Comparison of ENCODE assay signal across 25 mouse cellular contexts in the genomic region with DNA sequence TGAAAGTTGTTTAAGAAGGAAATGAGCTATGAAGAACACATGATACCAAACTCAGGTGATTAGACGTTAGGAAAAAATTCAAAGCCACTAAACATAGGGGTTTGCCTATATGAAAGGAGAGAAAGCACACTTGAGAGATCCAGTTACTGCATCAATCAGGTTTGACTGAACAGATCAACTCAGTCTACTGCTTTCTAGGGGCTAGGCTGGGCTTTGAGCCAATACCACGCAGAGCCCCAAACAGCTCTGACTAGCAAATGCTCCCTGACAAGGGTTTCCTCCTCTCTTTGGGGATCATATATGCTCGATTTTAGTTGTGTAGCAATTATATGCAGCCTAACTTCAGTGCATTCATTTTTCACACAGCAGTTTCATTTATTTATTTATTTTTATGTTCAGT.
A peak's percentile ranks its signal among the peaks of the same experiment; 100 is the strongest.
DNase-seq lines count a peak whose midpoint lies in the region; ATAC-seq and TF ChIP-seq lines count a peak whose summit lies in the region.
"Had no signal": no experiment of that assay in that cellular context is flagged by ENCODE, and none has a peak within 500 bp of the region (broad histone marks: within the 10 kb centered on the region; RNA-seq: fewer than 3 reads in every experiment).

No protein-coding gene starts in this region.

- intact Hi-C loops in left cerebral cortex, postnatal 4 days (cut with DNase I) = no loop called here
- intact Hi-C loops in left cerebral cortex, postnatal 10 days (cut with DNase I) = no loop called here

- H3K4me3 ChIP-seq in forebrain, embryonic 14.5 days (ENCODE audit: low read depth, low read length) = no peak overlapping the region
- no peak overlapping the region for H3K4me3 ChIP-seq in forebrain, embryonic 11.5 days (ENCODE audit: low read depth, low read length)
- no peak overlapping the region for H3K4me3 ChIP-seq in midbrain, postnatal 0 days (ENCODE audit: low read depth, low read length)
- no peak overlapping the region for H3K4me3 ChIP-seq in midbrain, embryonic 11.5 days (ENCODE audit: low read depth, low read length)
- H3K4me3 ChIP-seq: embryonic facial prominence, embryonic 13.5 days; forebrain, embryonic 10.5 days; forebrain, embryonic 15.5 days; heart, adult 2 months; heart, embryonic 10.5 days; heart, embryonic 13.5 days; hindbrain, embryonic 12.5 days had no signal

- no peaks in the 10 kb centered on the region; the same call in 1 of the 2 replicates for H3K4me1 ChIP-seq in forebrain, embryonic 14.5 days (ENCODE audit: control insufficient read depth, insufficient read depth, low read length)
- no peaks in the 10 kb centered on the region for H3K4me1 ChIP-seq in forebrain, embryonic 11.5 days (replicated peaks; ENCODE audit: control insufficient read depth, insufficient read depth, low read length)
- H3K4me1 ChIP-seq in midbrain, postnatal 0 days (ENCODE audit: insufficient read depth, low read length) = no peaks in the 10 kb centered on the region
- H3K4me1 ChIP-seq in midbrain, embryonic 11.5 days (ENCODE audit: control insufficient read depth, insufficient read depth, low read length) = no peaks in the 10 kb centered on the region
- H3K4me1 ChIP-seq: embryonic facial prominence, embryonic 13.5 days; forebrain, embryonic 15.5 days; heart, embryonic 10.5 days; hindbrain, embryonic 12.5 days had no signal

- no peak overlapping the region for H3K4me2 ChIP-seq in forebrain, embryonic 14.5 days (ENCODE audit: low read length)
- no peak overlapping the region for H3K4me2 ChIP-seq in forebrain, embryonic 11.5 days (ENCODE audit: low read depth, low read length, severe bottlenecking)
- H3K4me2 ChIP-seq in midbrain, postnatal 0 days (ENCODE audit: low read depth, low read length, poor library complexity, severe bottlenecking) = no peak overlapping the region
- no peak overlapping the region for H3K4me2 ChIP-seq in midbrain, embryonic 11.5 days
- H3K4me2 ChIP-seq: embryonic facial prominence, embryonic 13.5 days; forebrain, embryonic 15.5 days; heart, embryonic 13.5 days; hindbrain, embryonic 12.5 days had no signal

- no peak for TF ChIP-seq CTCF in midbrain, postnatal 0 days (IDR thresholded peaks at IDR 0.05)
- TF ChIP-seq CTCF in brain, embryonic 14.5 days (IDR thresholded peaks at IDR 0.05; ENCODE audit: borderline replicate concordance, extremely low read depth, insufficient read depth, insufficient read length) = no peak

- no peaks in the 10 kb centered on the region for H3K27me3 ChIP-seq in forebrain, embryonic 14.5 days (replicated peaks; ENCODE audit: control insufficient read depth, insufficient read depth, low read length)
- no peaks in the 10 kb centered on the region for H3K27me3 ChIP-seq in forebrain, embryonic 11.5 days (ENCODE audit: control insufficient read depth, insufficient read depth, low read length)
- no peaks in the 10 kb centered on the region for H3K27me3 ChIP-seq in midbrain, postnatal 0 days (ENCODE audit: insufficient read depth, low read length)
- no peaks in the 10 kb centered on the region for H3K27me3 ChIP-seq in midbrain, embryonic 11.5 days (ENCODE audit: control insufficient read depth, insufficient read depth, low read length)
- H3K27me3 ChIP-seq: forebrain, embryonic 15.5 days; heart, embryonic 13.5 days; hindbrain, embryonic 12.5 days had no signal

- H3K9ac ChIP-seq in forebrain, embryonic 14.5 days (ENCODE audit: low read length) = no peak overlapping the region
- no peak overlapping the region for H3K9ac ChIP-seq in forebrain, embryonic 11.5 days (ENCODE audit: low read length)
- H3K9ac ChIP-seq in midbrain, postnatal 0 days (replicated peaks; ENCODE audit: low read length, poor library complexity, severe bottlenecking) = no peak overlapping the region
- no peak overlapping the region for H3K9ac ChIP-seq in midbrain, embryonic 11.5 days (ENCODE audit: low read length)
- H3K9ac ChIP-seq: embryonic facial prominence, embryonic 13.5 days; forebrain, embryonic 15.5 days; heart, embryonic 13.5 days; hindbrain, embryonic 12.5 days had no signal

- DNase-seq in forebrain, embryonic 14.5 days (ENCODE audit: low spot score) = peak; percentile 28
- no peak for DNase-seq in forebrain, embryonic 11.5 days (ENCODE audit: low spot score)
- peak; percentile 18 for DNase-seq in left cerebral cortex, postnatal 4 days
- no peak for DNase-seq in left cerebral cortex, postnatal 10 days (ENCODE audit: extremely low spot score in 1 of 2, low spot score in 2 of 2)
- peak; percentile 20 for DNase-seq in midbrain, postnatal 0 days (ENCODE audit: low spot score)
- DNase-seq in midbrain, embryonic 11.5 days (ENCODE audit: low spot score, missing footprints) = no peak
- DNase-seq in brain, embryonic 14.5 days (ENCODE audit: low read depth) = peak; percentile 63
- no peak for DNase-seq in gastrocnemius, adult 18-20 months (ENCODE audit: low spot score)
- DNase-seq: adrenal gland, adult 2 months; adrenal gland, postnatal 14 days; cerebellum, adult 11-12 months; cerebellum, adult 9-10 months; cerebellum, postnatal 25 days; gastrocnemius, postnatal 10 days; gastrocnemius, postnatal 36 days; heart, adult 2 months; heart, postnatal 14 days; heart, postnatal 4 days had no signal

- no peaks in the 10 kb centered on the region for H3K9me3 ChIP-seq in forebrain, embryonic 14.5 days (replicated peaks; ENCODE audit: control insufficient read depth, low read length)
- H3K9me3 ChIP-seq in forebrain, embryonic 11.5 days (ENCODE audit: control insufficient read depth, low read length) = no peaks in the 10 kb centered on the region
- H3K9me3 ChIP-seq in midbrain, postnatal 0 days (ENCODE audit: low read length) = no peaks in the 10 kb centered on the region
- H3K9me3 ChIP-seq in midbrain, embryonic 11.5 days (ENCODE audit: control insufficient read depth, low read length) = no peaks in the 10 kb centered on the region
- H3K9me3 ChIP-seq: embryonic facial prominence, embryonic 13.5 days; forebrain, embryonic 10.5 days; forebrain, embryonic 15.5 days; heart, embryonic 10.5 days; heart, embryonic 13.5 days; hindbrain, embryonic 12.5 days had no signal

- no peak for TF ChIP-seq POLR2A in brain, embryonic 14.5 days (IDR thresholded peaks at IDR 0.05; ENCODE audit: borderline replicate concordance, extremely low read depth, insufficient read depth, insufficient read length, poor library complexity, severe bottlenecking)

- no peak for ATAC-seq in forebrain, embryonic 14.5 days
- ATAC-seq in forebrain, embryonic 11.5 days (replicated peaks; ENCODE audit: low FRiP score) = no peak
- ATAC-seq in midbrain, postnatal 0 days (ENCODE audit: low FRiP score) = no peak
- no peak for ATAC-seq in midbrain, embryonic 11.5 days (ENCODE audit: low FRiP score)
- ATAC-seq: CD4-positive, CD25-positive, alpha-beta regulatory T cell, adult 4 months; forebrain, embryonic 15.5 days had no signal

- H3K36me3 ChIP-seq in forebrain, embryonic 14.5 days (ENCODE audit: control insufficient read depth, insufficient read depth, low read length) = no peaks in the 10 kb centered on the region
- H3K36me3 ChIP-seq in forebrain, embryonic 11.5 days (ENCODE audit: control insufficient read depth, insufficient read depth, low read length) = no peaks in the 10 kb centered on the region
- H3K36me3 ChIP-seq in midbrain, postnatal 0 days (ENCODE audit: insufficient read depth, low read length) = no peaks in the 10 kb centered on the region
- no peaks in the 10 kb centered on the region for H3K36me3 ChIP-seq in midbrain, embryonic 11.5 days (ENCODE audit: control insufficient read depth, insufficient read depth, low read length)
- H3K36me3 ChIP-seq: embryonic facial prominence, embryonic 13.5 days; forebrain, embryonic 10.5 days; forebrain, embryonic 15.5 days; heart, embryonic 10.5 days; heart, embryonic 13.5 days; hindbrain, embryonic 12.5 days had no signal

- 43% methylated on average over 3 of the region's 3 CpGs for WGBS in forebrain, embryonic 14.5 days
- 82% methylated on average over 3 of the region's 3 CpGs for WGBS in forebrain, embryonic 11.5 days
- 65% methylated on average over 3 of the region's 3 CpGs for WGBS in midbrain, postnatal 0 days
- WGBS in midbrain, embryonic 11.5 days = 79% methylated on average over 3 of the region's 3 CpGs

- no peak overlapping the region for H3K27ac ChIP-seq in forebrain, embryonic 14.5 days (ENCODE audit: low read depth, low read length)
- no peak overlapping the region for H3K27ac ChIP-seq in forebrain, embryonic 11.5 days (ENCODE audit: low read depth, low read length)
- H3K27ac ChIP-seq in midbrain, postnatal 0 days (ENCODE audit: low read depth, low read length) = no peak overlapping the region
- H3K27ac ChIP-seq in midbrain, embryonic 11.5 days (ENCODE audit: low read depth, low read length) = no peak overlapping the region
- H3K27ac ChIP-seq: embryonic facial prominence, embryonic 13.5 days; forebrain, embryonic 10.5 days; forebrain, embryonic 15.5 days; heart, adult 2 months; heart, embryonic 10.5 days; heart, embryonic 13.5 days; hindbrain, embryonic 12.5 days had no signal

Comparison
In these comparisons a context has a peak if more than half of its experiments do, and no peak if none do; other contexts are left out.
1. DNase-seq: peak in forebrain, embryonic 14.5 days (single experiment), left cerebral cortex, postnatal 4 days (single experiment), midbrain, postnatal 0 days (single experiment) and brain, embryonic 14.5 days (single experiment); none in forebrain, embryonic 11.5 days (single experiment), left cerebral cortex, postnatal 10 days (0 of 2), midbrain, embryonic 11.5 days (single experiment) and gastrocnemius, adult 18-20 months (single experiment).